Mouse (Mus musculus): Measurements from ENCODE around the gene Ddx39b.
"Not testable (repeated sequence)": the region's sequence is repeated elsewhere in the genome, so short reads cannot be mapped to it uniquely, and the experiment has no call there.

Gene Ddx39b

GRCm38 (mm10) chr17:35219601-35220041 is 21.9 kb upstream of the Ddx39b start:
- no peak for DNase-seq (ENCODE audit: low spot score in 2 of 2)

GRCm38 (mm10) chr17:35220156-35220952 is 21.2 kb upstream of the Ddx39b start, which contains the start of gene Gm16181:
Gm16181 (plus strand) TSS chr17:35220834.
- DNase-seq (ENCODE audit: low spot score in 2 of 2): no peak

- DNase-seq (ENCODE audit: low spot score in 2 of 2): no peak
These were observed 19.2 kb upstream of the Ddx39b start for GRCm38 (mm10) chr17:35222299-35222698.

- DNase-seq (ENCODE audit: low spot score in 2 of 2): no peak
These were observed 16.9 kb upstream of the Ddx39b start for GRCm38 (mm10) chr17:35224641-35225040.

- no peak for DNase-seq (ENCODE audit: low spot score in 2 of 2)
These were observed 16.1 kb upstream of the Ddx39b start for GRCm38 (mm10) chr17:35225456-35225855.

- DNase-seq (ENCODE audit: low spot score in 2 of 2): no peak
These were observed 14.9 kb upstream of the Ddx39b start for GRCm38 (mm10) chr17:35226561-35227046.

GRCm38 (mm10) chr17:35231022-35231421 is 10.5 kb upstream of the Ddx39b start:
- no peak for DNase-seq (ENCODE audit: low spot score in 2 of 2)

GRCm38 (mm10) chr17:35232043-35232442 is 9.5 kb upstream of the Ddx39b start:
- peak in 1 of 2 experiments; percentile 87 for DNase-seq (ENCODE audit: low spot score in 2 of 2)

GRCm38 (mm10) chr17:35232659-35233058 is 8.9 kb upstream of the Ddx39b start:
- no peak for DNase-seq (ENCODE audit: low spot score in 2 of 2)

- no peak for DNase-seq (ENCODE audit: low spot score in 2 of 2)
These were observed 8.2 kb upstream of the Ddx39b start, which contains the start of gene Atp6v1g2 for GRCm38 (mm10) chr17:35233114-35233980. Atp6v1g2 (plus strand) TSS chr17:35233660.

GRCm38 (mm10) chr17:35234090-35234489 is 7.5 kb upstream of the Ddx39b start:
- DNase-seq (ENCODE audit: low spot score in 2 of 2): not testable (repeated sequence)

- DNase-seq (ENCODE audit: low spot score in 2 of 2): no peak
These were observed 6.6 kb upstream of the Ddx39b start for GRCm38 (mm10) chr17:35234903-35235302.

- peak; percentile 85 to 90 for DNase-seq (ENCODE audit: low spot score in 2 of 2)
These were observed 5.7 kb upstream of the Ddx39b start, which contains the start of gene Nfkbil1 for GRCm38 (mm10) chr17:35235614-35236389. Nfkbil1 (minus strand) TSS chr17:35235792.

- DNase-seq (ENCODE audit: low spot score in 2 of 2): peak; percentile 97 to 100
These were observed 5.2 kb upstream of the Ddx39b start for GRCm38 (mm10) chr17:35236390-35236746.

GRCm38 (mm10) chr17:35236996-35237395 is 4.5 kb upstream of the Ddx39b start:
- DNase-seq (ENCODE audit: low spot score in 2 of 2): no peak

- no peak for DNase-seq (ENCODE audit: low spot score in 2 of 2)
These were observed 4.0 kb upstream of the Ddx39b start for GRCm38 (mm10) chr17:35237504-35237903.

GRCm38 (mm10) chr17:35239700-35240099 is 1.8 kb upstream of the Ddx39b start:
- DNase-seq (ENCODE audit: low spot score in 2 of 2): no peak

- DNase-seq (ENCODE audit: low spot score in 2 of 2): no peak
These were observed 902 bp upstream of the Ddx39b start for GRCm38 (mm10) chr17:35240384-35241304.

GRCm38 (mm10) chr17:35242015-35242941 is 732 bp downstream of the Ddx39b start:
- no peak for DNase-seq (ENCODE audit: low spot score in 2 of 2)
